Mouse (Mus musculus): ENCODE measurements at regions not wholly inside any gene's neighbourhood (a gene's known extent, or its start where the extent isn't known, plus 50 kb on each side); places are given as distances from the start of the nearest gene placed in this dataset.

DNA sequence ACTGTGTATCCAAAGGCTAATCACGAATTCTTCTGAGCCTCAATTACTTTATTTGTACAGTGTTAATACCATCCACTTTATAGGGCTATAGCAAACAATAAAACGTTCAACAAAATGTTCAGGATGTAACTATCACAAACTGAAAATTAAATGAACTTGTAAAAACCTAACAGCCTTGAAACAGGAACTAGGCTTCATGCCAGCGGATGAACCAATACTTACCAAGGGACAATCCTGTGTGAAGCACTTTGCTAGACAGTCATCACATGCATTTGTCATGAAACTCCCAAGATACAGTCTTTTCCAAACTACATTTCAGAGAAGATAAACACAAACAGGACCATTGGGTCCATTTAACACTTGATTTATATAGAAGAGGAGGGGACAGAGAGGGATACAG, 228.9 kb upstream of the Gm12728 start:
- DNase-seq (ENCODE audit: low spot score) = no peak

GRCm38 (mm10) chr4:105561611-105562010, 228.1 kb upstream of the Gm12728 start:
- DNase-seq (ENCODE audit: low spot score) = no peak

DNA sequence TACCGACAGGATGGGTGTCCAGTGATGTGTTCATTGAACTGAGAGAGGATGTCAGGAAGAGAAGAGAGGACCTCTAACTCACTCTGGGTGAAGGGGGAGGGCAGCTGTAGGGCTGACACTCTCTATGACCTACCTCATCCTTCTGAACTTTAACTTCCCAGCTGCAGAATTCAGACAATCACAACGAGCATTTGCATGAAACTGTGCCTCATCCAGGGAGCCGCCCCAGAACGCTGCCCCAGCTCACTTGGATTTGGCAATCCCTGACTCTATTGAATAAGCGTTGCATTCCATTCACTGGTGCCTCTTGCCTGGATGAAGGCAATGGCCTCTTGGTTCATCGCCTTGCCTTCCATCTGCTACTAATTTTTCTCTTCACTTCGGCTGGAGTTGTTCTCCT, 223.9 kb upstream of the Gm12728 start:
- no peak for DNase-seq (ENCODE audit: low spot score)

GRCm38 (mm10) chr4:105566513-105567457, 222.9 kb upstream of the Gm12728 start:
- DNase-seq (ENCODE audit: low spot score) = peak; percentile 37

- DNase-seq (ENCODE audit: low spot score) = no peak
Observed at GRCm38 (mm10) chr4:105569671-105570070, 220.0 kb upstream of the Gm12728 start.

DNA sequence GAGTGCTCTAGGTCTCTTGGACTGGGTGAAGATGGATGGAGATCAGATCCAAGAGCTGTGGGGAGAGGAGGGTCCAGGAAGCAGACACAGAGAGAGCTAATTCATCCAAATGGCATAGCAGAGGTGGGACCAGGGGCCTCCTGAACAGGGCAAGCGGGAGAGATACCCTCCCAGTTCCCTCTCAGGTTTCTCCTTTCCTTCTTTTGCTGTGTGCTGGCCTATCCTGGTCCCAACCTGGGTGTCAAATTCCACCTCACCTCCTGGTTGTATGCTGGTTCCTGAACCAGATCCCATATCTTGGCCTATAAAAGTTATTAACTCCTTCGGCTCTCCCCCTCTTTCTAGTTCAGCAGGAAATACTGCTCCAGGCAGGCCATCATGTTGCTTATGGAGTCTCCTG, 214.1 kb upstream of the Gm12728 start:
- no peak for DNase-seq (ENCODE audit: low spot score)

GRCm38 (mm10) chr4:105580987-105581386, 208.7 kb upstream of the Gm12728 start:
- no peak for DNase-seq (ENCODE audit: low spot score)

- DNase-seq (ENCODE audit: low spot score) = no peak
Observed at GRCm38 (mm10) chr4:105584329-105584925, 205.2 kb upstream of the Gm12728 start.

- no peak for DNase-seq (ENCODE audit: low spot score)
Observed at GRCm38 (mm10) chr4:105603661-105604060, 186.0 kb upstream of the Gm12728 start.

GRCm38 (mm10) chr4:105604607-105605006, 185.1 kb upstream of the Gm12728 start:
- DNase-seq (ENCODE audit: low spot score) = no peak

DNA sequence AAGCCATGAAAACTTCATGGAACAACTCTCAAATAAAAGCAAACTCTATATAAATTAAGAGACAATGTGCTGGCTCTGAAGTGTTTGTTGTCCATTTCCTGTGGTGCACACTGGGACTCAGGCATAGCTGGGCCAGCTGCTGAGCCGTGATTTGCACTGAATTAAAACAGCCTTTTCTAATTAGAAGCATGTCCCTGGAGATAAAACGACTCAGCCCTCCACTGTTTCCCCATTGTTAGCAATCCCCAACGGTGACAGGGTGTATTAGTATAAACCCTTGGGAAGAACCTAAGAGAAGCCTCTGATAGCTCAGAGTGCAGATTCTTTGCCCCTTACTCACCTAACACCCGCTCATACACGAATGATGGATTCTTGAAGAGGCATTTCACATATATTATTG, 182.9 kb upstream of the Gm12728 start:
- no peak for DNase-seq (ENCODE audit: low spot score)

DNA sequence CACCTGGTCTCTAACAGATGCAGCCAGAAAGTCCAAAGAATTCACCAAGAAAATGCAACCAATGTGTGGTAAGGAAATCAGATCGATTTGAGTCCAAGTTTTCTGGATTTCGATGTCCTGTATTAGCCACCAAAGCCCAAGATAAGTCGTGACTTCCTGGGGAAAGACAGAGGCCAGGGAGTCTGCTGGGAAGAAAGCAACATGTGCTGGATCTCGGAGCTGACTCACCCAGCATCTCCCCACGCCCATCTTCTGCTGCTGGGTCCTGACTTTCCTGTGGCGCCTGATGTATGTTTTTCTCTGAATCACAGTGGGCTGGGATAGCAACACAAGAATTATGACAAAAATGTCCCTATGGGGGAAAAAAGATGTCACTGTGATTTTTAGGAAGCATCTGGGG, 178.8 kb upstream of the Gm12728 start:
- no peak for DNase-seq (ENCODE audit: low spot score)

DNA sequence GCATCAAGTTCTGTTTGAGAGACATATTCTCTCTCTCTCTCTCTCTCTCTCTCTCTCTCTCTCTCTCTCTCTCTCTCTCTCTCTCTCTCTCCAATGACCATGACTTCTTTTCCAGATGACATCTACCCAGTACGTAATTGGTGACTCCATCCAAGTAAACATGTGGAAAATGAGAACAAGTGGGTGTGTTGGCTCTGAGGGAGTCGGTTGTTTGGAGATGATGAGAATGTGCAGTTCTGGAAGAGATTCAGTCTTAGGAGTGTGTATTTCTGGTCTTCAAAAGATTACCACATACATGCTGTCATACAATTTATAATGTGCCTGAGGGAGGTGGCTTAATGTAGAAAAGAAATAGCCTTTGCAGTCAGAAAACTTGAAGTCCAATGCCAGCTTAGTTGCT, 175.3 kb upstream of the Gm12728 start:
- DNase-seq (ENCODE audit: low spot score) = no peak

DNA sequence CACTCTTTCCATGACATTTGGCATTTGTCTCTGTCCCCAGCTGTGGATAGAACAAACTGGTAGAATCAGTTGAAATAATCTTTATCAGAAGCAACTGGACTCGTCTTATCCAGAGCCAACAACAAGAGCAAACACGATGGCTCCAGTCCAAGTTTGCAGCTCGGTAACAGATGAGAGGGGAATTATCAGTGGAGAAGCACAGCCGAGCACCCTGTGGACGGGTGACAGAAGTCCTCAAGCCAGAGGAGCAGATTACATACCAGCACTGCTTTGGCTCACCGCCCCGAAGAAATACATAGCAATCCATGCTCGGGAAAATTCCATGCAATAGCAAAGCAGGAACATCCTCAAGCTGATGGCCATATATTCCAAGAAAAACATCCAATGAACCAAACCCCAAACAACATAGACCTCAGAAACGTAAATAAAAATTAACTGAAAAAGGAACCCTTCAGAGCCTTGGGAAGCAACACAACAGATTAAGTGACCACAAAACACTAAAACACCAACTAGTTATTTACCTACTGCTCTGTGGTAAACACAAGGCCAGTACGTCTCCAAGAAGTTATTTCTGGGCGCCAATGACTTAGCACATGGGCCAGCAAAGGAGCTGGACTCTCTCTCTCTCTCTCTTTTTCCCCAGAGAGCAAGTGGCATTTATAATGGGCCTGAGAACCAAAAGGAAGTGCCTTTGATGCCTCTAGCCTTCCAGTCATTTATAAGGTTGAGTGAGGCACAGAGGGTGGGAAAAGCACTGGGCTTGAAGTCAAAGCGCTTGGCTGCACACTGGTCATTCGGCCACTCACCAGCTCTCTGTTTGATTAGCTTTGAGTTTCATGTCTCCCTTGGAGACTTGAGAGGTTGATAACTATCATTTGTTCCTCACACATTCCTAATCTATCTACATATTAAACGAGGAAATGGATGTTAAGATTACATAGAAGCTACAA, 163.0 kb upstream of the Gm12728 start:
- no peak for DNase-seq (ENCODE audit: low spot score)

DNA sequence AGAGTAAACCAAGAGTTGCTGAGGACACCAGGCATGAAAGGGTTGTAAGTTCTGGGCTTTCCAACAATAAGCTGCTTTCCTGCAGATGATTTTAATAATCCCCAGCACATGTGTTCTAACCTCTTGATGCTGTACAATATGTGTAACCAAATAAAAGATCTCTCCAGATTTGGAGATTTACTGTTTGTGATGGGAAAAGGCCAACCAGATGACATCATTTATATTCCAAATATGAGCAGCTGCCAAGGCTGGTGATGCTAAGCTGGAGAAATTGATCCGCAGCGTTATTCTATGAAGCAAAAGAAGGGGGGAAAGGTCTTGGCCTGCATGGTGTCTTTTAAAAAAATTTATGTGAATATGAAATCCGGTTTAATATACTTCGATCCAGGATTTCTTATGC, 160.1 kb upstream of the Gm12728 start:
- no peak for DNase-seq (ENCODE audit: low spot score)

GRCm38 (mm10) chr4:105630595-105631369, 158.9 kb upstream of the Gm12728 start:
- DNase-seq (ENCODE audit: low spot score) = no peak

- DNase-seq (ENCODE audit: low spot score) = no peak
Observed at GRCm38 (mm10) chr4:105632581-105633358, 156.9 kb upstream of the Gm12728 start.

GRCm38 (mm10) chr4:105633789-105634188, 155.9 kb upstream of the Gm12728 start:
- DNase-seq (ENCODE audit: low spot score) = no peak

DNA sequence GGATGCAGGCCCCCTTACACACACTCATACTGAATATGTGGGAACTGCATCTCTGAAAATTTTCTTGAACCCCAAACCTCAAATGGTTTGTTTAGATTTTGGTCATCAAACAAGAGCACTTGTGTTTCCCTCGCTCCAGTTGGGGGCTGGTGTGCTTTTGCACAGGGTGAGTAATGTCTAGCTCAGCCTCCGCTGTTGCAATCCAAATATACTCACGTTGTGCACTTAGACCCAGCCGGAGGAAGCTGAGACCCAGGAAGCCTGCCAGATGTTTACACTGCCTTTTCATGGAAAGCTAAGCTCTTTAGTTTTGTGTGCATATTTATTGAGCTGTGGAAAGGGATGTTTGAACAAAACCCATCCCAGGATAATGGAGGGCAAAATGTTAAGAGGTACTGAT, 148.9 kb upstream of the Gm12728 start:
- no peak for DNase-seq (ENCODE audit: low spot score)

GRCm38 (mm10) chr4:105641582-105641981, 148.1 kb upstream of the Gm12728 start:
- no peak for DNase-seq (ENCODE audit: low spot score)

Measured in c-Kit-positive CD71-positive TER-119-positive erythroid progenitor cells, embryonic 14.5 days (primary cell).